Mouse (Mus musculus): ENCODE measurements around the gene Cd37. TPM values are rescaled to one million over a fixed set of nuclear protein-coding genes. Genes with fewer than 3 reads are reported as not detected.

Gene Cd37
- polyA plus RNA-seq, 1 experiment from 2014 or later: 3.0 TPM

- ATAC-seq (replicated peaks; ENCODE audit: low FRiP score, low TSS enrichment, low read depth) (no peak), DNase-seq (ENCODE audit: low spot score) (no peak)
- 71% methylated on average over 11 of the region's 11 CpGs for WGBS
- peaks cover 24% of the 10 kb centered on the region for H3K4me1 ChIP-seq (replicated peaks; ENCODE audit: control insufficient read depth, insufficient read depth, low read length)
- no peaks in the 10 kb centered on the region for H3K27me3 ChIP-seq (replicated peaks; ENCODE audit: control insufficient read depth, insufficient read depth, low read length)
- H3K9ac ChIP-seq (ENCODE audit: low read length): no peak overlapping the region
- no peak overlapping the region for H3K4me3 ChIP-seq (ENCODE audit: low read depth, low read length)
- H3K27ac ChIP-seq (ENCODE audit: low read depth): no peak overlapping the region
- H3K9me3 ChIP-seq (ENCODE audit: control insufficient read depth, low read length): no peaks in the 10 kb centered on the region
- no peak overlapping the region for H3K4me2 ChIP-seq (ENCODE audit: low read length)
- peaks cover 62% of the 10 kb centered on the region for H3K36me3 ChIP-seq (ENCODE audit: control insufficient read depth, insufficient read depth, low read length)
Observed at GRCm38 (mm10) chr7:45231941-45232340, 7.0 kb downstream of the Cd37 start.

GRCm38 (mm10) chr7:45231192-45231591 is 7.7 kb downstream of the Cd37 start:
- H3K36me3 ChIP-seq (ENCODE audit: control insufficient read depth, insufficient read depth, low read length): peaks cover 70% of the 10 kb centered on the region

DNA sequence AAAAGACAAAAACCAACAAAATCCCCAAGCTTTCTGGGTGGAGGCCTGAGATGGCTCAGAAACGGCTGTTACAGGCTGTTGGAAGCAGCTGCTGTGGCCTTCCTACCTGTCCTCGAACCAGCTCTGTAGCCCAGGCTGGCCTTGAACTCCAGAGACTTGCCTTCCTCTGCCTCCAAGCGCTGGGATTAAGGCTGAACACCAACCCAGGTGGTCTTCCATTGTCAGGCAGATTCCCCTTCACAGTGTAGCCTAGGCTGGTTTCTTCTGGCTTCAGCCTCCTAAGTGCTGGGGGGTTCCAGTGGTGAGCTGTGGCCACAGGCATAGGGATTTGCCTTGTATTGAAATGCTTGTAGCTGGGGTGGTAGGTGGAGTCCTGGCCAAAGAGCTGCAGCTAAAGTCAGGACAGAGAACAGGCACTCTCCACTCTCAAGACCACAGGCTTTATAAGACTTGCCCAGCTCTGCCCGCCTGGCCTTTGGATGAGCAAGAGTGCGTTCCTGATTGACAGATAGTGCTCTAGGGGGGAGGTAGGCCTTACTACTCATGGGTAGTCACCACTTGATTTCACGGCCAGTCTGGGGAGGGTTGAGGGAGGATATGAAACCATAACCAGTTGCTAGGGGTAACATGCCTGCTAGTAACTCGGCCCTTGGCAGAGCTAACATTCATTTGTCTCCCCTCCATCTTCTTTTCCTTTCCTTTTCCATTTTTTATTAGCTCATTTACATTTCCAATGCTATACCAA is 9.3 kb downstream of the Cd37 start:
- no peak for ATAC-seq (replicated peaks; ENCODE audit: low FRiP score, low TSS enrichment, low read depth)
- no peak overlapping the region for H3K4me2 ChIP-seq (ENCODE audit: low read length)
- no peak overlapping the region for H3K4me3 ChIP-seq (ENCODE audit: low read depth, low read length)
- no peak for DNase-seq (ENCODE audit: low spot score)
- no peak overlapping the region for H3K9ac ChIP-seq (ENCODE audit: low read length)
- no peaks in the 10 kb centered on the region for H3K9me3 ChIP-seq (ENCODE audit: control insufficient read depth, low read length)
- 88% methylated on average over 7 of the region's 7 CpGs for WGBS
- no peaks in the 10 kb centered on the region for H3K27me3 ChIP-seq (replicated peaks; ENCODE audit: control insufficient read depth, insufficient read depth, low read length)
- peaks cover 14% of the 10 kb centered on the region for H3K4me1 ChIP-seq (replicated peaks; ENCODE audit: control insufficient read depth, insufficient read depth, low read length)
- no peak overlapping the region for H3K27ac ChIP-seq (ENCODE audit: low read depth)
- peaks cover 86% of the 10 kb centered on the region for H3K36me3 ChIP-seq (ENCODE audit: control insufficient read depth, insufficient read depth, low read length)

More at GRCm38 (mm10) chr7:45231192-45231591, 7.7 kb downstream of the Cd37 start:
- Histone ChIP-seq H3K9ac (ENCODE audit: low read length) (no peak overlapping the region), H3K27me3 (replicated peaks; ENCODE audit: control insufficient read depth, insufficient read depth, low read length) (no peaks in the 10 kb centered on the region), H3K4me3 (ENCODE audit: low read depth, low read length) (no peak overlapping the region), H3K9me3 (ENCODE audit: control insufficient read depth, low read length) (no peaks in the 10 kb centered on the region), H3K4me2 (ENCODE audit: low read length) (no peak overlapping the region), H3K4me1 (replicated peaks; ENCODE audit: control insufficient read depth, insufficient read depth, low read length) (peaks cover 24% of the 10 kb centered on the region), H3K27ac (ENCODE audit: low read depth) (no peak overlapping the region)
- 86% methylated on average over 12 of the region's 12 CpGs for WGBS
- DNase-seq (ENCODE audit: low spot score) (no peak), ATAC-seq (replicated peaks; ENCODE audit: low FRiP score, low TSS enrichment, low read depth) (no peak)

DNA sequence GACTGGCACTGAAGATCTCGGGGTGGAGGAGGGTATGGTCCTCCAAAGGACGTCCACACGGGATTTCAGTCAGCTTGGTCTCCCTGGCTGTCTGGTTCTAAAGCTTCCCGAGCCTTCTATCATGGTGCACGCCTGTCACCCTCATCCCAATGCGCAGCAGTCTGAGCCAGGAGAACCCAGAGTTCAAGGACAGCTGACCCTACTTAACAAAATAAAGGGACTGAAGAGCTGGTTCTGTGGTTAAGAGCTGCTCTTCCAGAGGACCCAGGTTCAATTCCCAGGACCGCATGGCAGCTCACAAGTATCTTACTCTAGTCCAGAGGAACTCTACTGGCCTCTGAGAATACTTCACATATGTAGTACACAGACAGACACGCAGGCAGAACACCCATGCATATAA is 9.9 kb downstream of the Cd37 start:
- Histone ChIP-seq H3K4me1 (replicated peaks; ENCODE audit: control insufficient read depth, insufficient read depth, low read length) (peaks cover 11% of the 10 kb centered on the region), H3K36me3 (ENCODE audit: control insufficient read depth, insufficient read depth, low read length) (peaks cover 91% of the 10 kb centered on the region), H3K27ac (ENCODE audit: low read depth) (no peak overlapping the region), H3K4me2 (ENCODE audit: low read length) (no peak overlapping the region), H3K27me3 (replicated peaks; ENCODE audit: control insufficient read depth, insufficient read depth, low read length) (no peaks in the 10 kb centered on the region), H3K9ac (ENCODE audit: low read length) (no peak overlapping the region), H3K9me3 (ENCODE audit: control insufficient read depth, low read length) (no peaks in the 10 kb centered on the region), H3K4me3 (ENCODE audit: low read depth, low read length) (no peak overlapping the region)
- no peak for ATAC-seq (replicated peaks; ENCODE audit: low FRiP score, low TSS enrichment, low read depth)
- 90% methylated on average over 8 of the region's 8 CpGs for WGBS
- DNase-seq (ENCODE audit: low spot score): no peak

- Histone ChIP-seq H3K36me3 (ENCODE audit: control insufficient read depth, insufficient read depth, low read length) (peaks cover 92% of the 10 kb centered on the region), H3K27me3 (replicated peaks; ENCODE audit: control insufficient read depth, insufficient read depth, low read length) (no peaks in the 10 kb centered on the region), H3K9ac (ENCODE audit: low read length) (no peak overlapping the region), H3K27ac (ENCODE audit: low read depth) (no peak overlapping the region), H3K4me1 (replicated peaks; ENCODE audit: control insufficient read depth, insufficient read depth, low read length) (peaks cover 6% of the 10 kb centered on the region; the same call in 1 of the 2 replicates), H3K4me3 (ENCODE audit: low read depth, low read length) (no peak overlapping the region), H3K9me3 (ENCODE audit: control insufficient read depth, low read length) (no peaks in the 10 kb centered on the region), H3K4me2 (ENCODE audit: low read length) (no peak overlapping the region)
- no peak for DNase-seq (ENCODE audit: low spot score)
- no peak for ATAC-seq (replicated peaks; ENCODE audit: low FRiP score, low TSS enrichment, low read depth)
- WGBS: 95% methylated on average over 18 of the region's 18 CpGs
Observed at GRCm38 (mm10) chr7:45228548-45228947, 10.4 kb downstream of the Cd37 start.

DNA sequence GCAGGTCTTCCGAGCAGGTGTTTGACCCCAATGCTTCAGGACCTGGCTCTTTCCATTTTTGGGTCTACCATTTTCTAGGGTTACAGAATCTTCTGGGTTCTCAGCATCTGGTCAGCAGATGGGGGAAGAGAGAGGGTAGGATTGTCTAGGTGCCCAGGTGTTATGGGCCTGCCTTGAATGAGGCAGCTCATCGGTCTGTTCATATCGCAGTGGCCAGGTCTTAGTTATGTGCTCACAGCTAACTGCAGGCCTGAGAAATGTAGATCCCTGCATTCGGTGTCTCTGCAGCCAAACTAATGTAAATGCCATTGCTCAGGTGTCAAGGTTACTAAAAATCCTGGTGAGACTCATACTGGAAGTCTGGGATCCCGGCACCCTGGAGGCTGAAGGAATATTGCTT is 12.5 kb downstream of the Cd37 start:
- no peak for ATAC-seq (replicated peaks; ENCODE audit: low FRiP score, low TSS enrichment, low read depth)
- Histone ChIP-seq H3K9ac (ENCODE audit: low read length) (no peak overlapping the region), H3K27ac (ENCODE audit: low read depth) (no peak overlapping the region), H3K36me3 (ENCODE audit: control insufficient read depth, insufficient read depth, low read length) (peaks cover 92% of the 10 kb centered on the region), H3K4me2 (ENCODE audit: low read length) (no peak overlapping the region), H3K9me3 (ENCODE audit: control insufficient read depth, low read length) (no peaks in the 10 kb centered on the region), H3K4me3 (ENCODE audit: low read depth, low read length) (no peak overlapping the region), H3K4me1 (replicated peaks; ENCODE audit: control insufficient read depth, insufficient read depth, low read length) (no peaks in the 10 kb centered on the region), H3K27me3 (replicated peaks; ENCODE audit: control insufficient read depth, insufficient read depth, low read length) (no peaks in the 10 kb centered on the region)
- no peak for DNase-seq (ENCODE audit: low spot score)
- WGBS: 95% methylated on average over 5 of the region's 5 CpGs

DNA sequence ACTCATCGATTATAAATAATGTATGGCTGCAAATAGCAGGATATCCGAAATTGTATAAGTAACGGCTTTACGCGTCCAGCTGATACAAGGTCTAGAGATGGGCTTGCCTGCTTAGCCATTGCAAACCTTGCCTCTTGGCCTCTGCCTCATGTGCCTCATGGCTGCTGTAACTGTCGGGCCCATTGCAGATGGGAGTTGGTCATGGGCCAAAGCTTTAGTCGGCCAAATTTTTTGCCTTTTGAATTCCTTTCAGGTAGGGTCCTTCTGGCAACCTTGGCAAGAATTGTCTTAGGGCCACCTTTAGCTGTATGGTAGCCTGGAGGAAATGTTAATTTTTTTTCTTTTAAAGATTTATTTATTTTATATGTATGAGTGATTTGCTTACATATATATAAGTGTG is 14.1 kb downstream of the Cd37 start:
- Histone ChIP-seq H3K9me3 (ENCODE audit: control insufficient read depth, low read length) (no peaks in the 10 kb centered on the region), H3K4me1 (replicated peaks; ENCODE audit: control insufficient read depth, insufficient read depth, low read length) (no peaks in the 10 kb centered on the region), H3K4me3 (ENCODE audit: low read depth, low read length) (no peak overlapping the region), H3K27ac (ENCODE audit: low read depth) (no peak overlapping the region), H3K27me3 (replicated peaks; ENCODE audit: control insufficient read depth, insufficient read depth, low read length) (no peaks in the 10 kb centered on the region), H3K4me2 (ENCODE audit: low read length) (no peak overlapping the region), H3K36me3 (ENCODE audit: control insufficient read depth, insufficient read depth, low read length) (peaks cover 98% of the 10 kb centered on the region), H3K9ac (ENCODE audit: low read length) (no peak overlapping the region)
- WGBS: 93% methylated on average over 7 of the region's 7 CpGs
- DNase-seq (ENCODE audit: low spot score) (no peak), ATAC-seq (replicated peaks; ENCODE audit: low FRiP score, low TSS enrichment, low read depth) (no peak)

DNA sequence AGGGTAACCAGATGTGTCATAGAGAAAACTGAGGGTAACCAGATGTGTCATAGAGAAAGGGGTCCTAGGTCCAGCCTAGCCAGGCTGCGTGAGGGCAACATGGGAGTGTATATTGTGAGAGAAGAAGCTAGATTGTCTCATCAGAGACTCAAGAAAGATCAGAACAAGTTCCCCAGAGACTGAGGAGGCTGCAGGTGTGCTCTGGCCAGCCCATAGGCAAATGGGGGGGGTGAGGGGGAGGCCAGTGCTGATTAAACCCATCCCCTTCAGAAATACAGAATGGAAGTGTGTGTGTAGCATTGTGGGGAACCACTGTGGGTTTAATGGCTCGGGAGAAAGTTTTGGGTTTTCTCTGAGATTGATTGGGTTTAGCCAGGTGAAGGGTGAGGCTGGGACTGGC is 17.2 kb downstream of the Cd37 start:
- Histone ChIP-seq H3K4me2 (ENCODE audit: low read length) (no peak overlapping the region), H3K27me3 (replicated peaks; ENCODE audit: control insufficient read depth, insufficient read depth, low read length) (no peaks in the 10 kb centered on the region), H3K9me3 (ENCODE audit: control insufficient read depth, low read length) (no peaks in the 10 kb centered on the region), H3K27ac (ENCODE audit: low read depth) (no peak overlapping the region), H3K4me1 (replicated peaks; ENCODE audit: control insufficient read depth, insufficient read depth, low read length) (peaks cover 17% of the 10 kb centered on the region), H3K9ac (ENCODE audit: low read length) (no peak overlapping the region), H3K36me3 (ENCODE audit: control insufficient read depth, insufficient read depth, low read length) (peaks cover 92% of the 10 kb centered on the region), H3K4me3 (ENCODE audit: low read depth, low read length) (no peak overlapping the region)
- no peak for DNase-seq (ENCODE audit: low spot score)
- ATAC-seq (replicated peaks; ENCODE audit: low FRiP score, low TSS enrichment, low read depth): no peak
- WGBS: 75% methylated on average over 2 of the region's 2 CpGs

All from intestine, embryonic 14.5 days (tissue).